Mouse (Mus musculus) bone marrow, adult 2 months (tissue): Measurements from ENCODE around the gene Nlrp6.

Experiments
- CTCF ChIP-seq: fragments of 200-500 bp; IDR thresholded peaks from 2 replicates; pipeline ENCODE4 v1.5.1; 2011; ENCODE audit warnings: low read length, control low read depth; ENCODE audit not compliant: control insufficient read depth, insufficient read depth
- POLR2A ChIP-seq: fragments of 200-500 bp; IDR thresholded peaks from 2 replicates; pipeline ENCODE4 v1.6.1; 2011; ENCODE audit warnings: low read depth, mild to moderate bottlenecking, control low read depth, low read length, borderline replicate concordance; ENCODE audit not compliant: control insufficient read depth

GRCm38 (mm10) chr7:140955342-140955741 lies 34.6 kb downstream of the Nlrp6 start:
- no peak for TF ChIP-seq POLR2A
- no peak for TF ChIP-seq CTCF
